Mouse (Mus musculus): ENCODE data around the gene Mark1.

DNA sequence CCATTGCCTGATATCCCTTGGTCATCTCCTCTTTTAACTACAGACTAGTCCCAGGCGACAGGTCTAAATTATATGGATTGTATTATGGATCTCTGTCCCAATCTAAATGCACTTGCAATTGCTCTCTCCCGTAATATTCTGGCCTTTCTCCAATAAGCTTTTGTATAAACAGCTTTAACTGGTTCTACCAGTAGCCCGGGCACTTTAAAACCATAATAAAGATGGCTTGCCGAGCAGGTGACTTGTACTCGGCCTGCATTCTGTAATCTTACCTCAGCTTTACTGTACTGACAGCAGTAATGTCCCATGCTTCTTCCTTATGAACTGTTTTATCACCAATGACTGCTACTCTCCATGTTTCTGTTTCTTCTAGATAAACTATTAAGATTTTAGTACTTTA lies 7.7 kb upstream of the Mark1 start:
- no peak for TF ChIP-seq CTCF (IDR thresholded peaks at IDR 0.05; ENCODE audit: insufficient read depth, low read depth, low read length)
- no peak for TF ChIP-seq POLR2A (IDR thresholded peaks at IDR 0.05; ENCODE audit: insufficient read depth, low read depth, low read length)

Data from olfactory bulb, adult 2 months (tissue).